ENCODE assay signal across 25 mouse cellular contexts in the genomic region with DNA sequence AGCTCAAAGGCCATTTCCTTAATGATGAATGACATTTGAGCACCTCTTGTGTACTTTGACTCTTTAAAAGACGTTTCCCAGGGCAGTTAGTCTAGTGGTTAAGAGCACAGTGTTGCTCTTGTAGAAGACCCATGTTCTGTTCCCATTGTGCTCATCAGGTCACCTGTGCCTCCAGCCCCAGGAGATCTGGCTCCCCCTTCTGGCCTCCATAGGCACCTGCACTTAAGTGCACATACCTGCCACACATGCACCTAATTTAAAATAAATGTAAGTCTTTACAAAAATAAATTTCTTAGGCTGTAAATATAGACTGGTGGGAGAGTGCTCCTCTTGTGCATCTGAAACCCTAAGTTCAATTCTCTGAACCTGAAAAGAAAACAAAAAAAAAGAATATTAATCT. TPM values are rescaled to one million over a fixed set of nuclear protein-coding genes. Genes with fewer than 3 reads are reported as not detected.
DNase-seq lines count a peak whose midpoint lies in the region; ATAC-seq and TF ChIP-seq lines count a peak whose summit lies in the region.
"Had no signal": no experiment of that assay in that cellular context is flagged by ENCODE, and none has a peak within 500 bp of the region (broad histone marks: within the 10 kb centered on the region; RNA-seq: fewer than 3 reads in every experiment).

No protein-coding gene starts in this region.

- no peaks in the 10 kb centered on the region for H3K27me3 ChIP-seq in midbrain, postnatal 0 days (ENCODE audit: insufficient read depth, low read length)
- H3K27me3 ChIP-seq in midbrain, embryonic 16.5 days (ENCODE audit: control insufficient read depth, insufficient read depth, low read depth, low read length), result no peaks in the 10 kb centered on the region
- H3K27me3 ChIP-seq in splenic B cell, adult 2 months (ENCODE audit: control insufficient read depth, insufficient read depth, low read length, poor library complexity, severe bottlenecking), result no peaks in the 10 kb centered on the region
- no peaks in the 10 kb centered on the region for H3K27me3 ChIP-seq in hindbrain, embryonic 11.5 days (ENCODE audit: control insufficient read depth, insufficient read depth, low read length)
- H3K27me3 ChIP-seq: CH12.LX; embryonic facial prominence, embryonic 12.5 days; forebrain, embryonic 15.5 days; heart, embryonic 13.5 days; hindbrain, embryonic 12.5 days had no signal

- in situ Hi-C loops in ES-E14 (cut with MboI; ENCODE audit: low sequenced_read_pairs in 2 of 2, unreplicated experiment in 2 of 2), result no loop called here

- TF ChIP-seq CTCF in layer of hippocampus, adult 2 months (conservative IDR thresholded peaks at IDR 0.05), result peak; percentile 56
- peak; percentile 25; the same call in 1 of the 2 replicates for TF ChIP-seq CTCF in midbrain, postnatal 0 days (IDR thresholded peaks at IDR 0.05)

- peaks cover 7% of the 10 kb centered on the region; the same call in 1 of the 2 replicates for H3K4me1 ChIP-seq in midbrain, postnatal 0 days (ENCODE audit: insufficient read depth, low read length)
- peaks cover 8% of the 10 kb centered on the region for H3K4me1 ChIP-seq in midbrain, embryonic 16.5 days (ENCODE audit: control insufficient read depth, insufficient read depth, low read length)
- H3K4me1 ChIP-seq in ES-E14 (ENCODE audit: control insufficient read depth in 2 of 2, insufficient read depth in 2 of 2, low read length in 2 of 2, poor library complexity in 1 of 2), result 0 out of 4 replicates have a peak, but pooled peaks cover 0 to 2% of the 10 kb centered on the region in 2 experiments
- no peaks in the 10 kb centered on the region for H3K4me1 ChIP-seq in hindbrain, embryonic 11.5 days (replicated peaks; ENCODE audit: control insufficient read depth, insufficient read depth, low read length)

- H3K36me3 ChIP-seq in midbrain, postnatal 0 days (ENCODE audit: insufficient read depth, low read length), result 0 out of 2 replicates have a peak, but pooled peaks cover 5% of the 10 kb centered on the region
- no peaks in the 10 kb centered on the region for H3K36me3 ChIP-seq in midbrain, embryonic 16.5 days (ENCODE audit: control insufficient read depth, insufficient read depth, low read length)
- H3K36me3 ChIP-seq in ES-E14 (ENCODE audit: control insufficient read depth, insufficient read depth, low read length, poor library complexity, severe bottlenecking), result no peaks in the 10 kb centered on the region
- peaks cover 14% of the 10 kb centered on the region for H3K36me3 ChIP-seq in splenic B cell, adult 2 months (ENCODE audit: control insufficient read depth, insufficient read depth, low read length, poor library complexity, severe bottlenecking)
- H3K36me3 ChIP-seq in hindbrain, embryonic 11.5 days (ENCODE audit: control insufficient read depth, insufficient read depth, low read length), result no peaks in the 10 kb centered on the region
- H3K36me3 ChIP-seq: embryonic facial prominence, embryonic 12.5 days; forebrain, embryonic 15.5 days; heart, embryonic 13.5 days; hindbrain, embryonic 12.5 days had no signal

- DNase-seq in layer of hippocampus, adult 2 months (ENCODE audit: low spot score in 2 of 2), result no peak
- DNase-seq in layer of hippocampus, postnatal 10 days (ENCODE audit: low spot score in 2 of 2), result no peak
- DNase-seq in midbrain, postnatal 0 days (ENCODE audit: low spot score), result no peak
- DNase-seq in ES-E14 (ENCODE audit: low read depth, low spot score), result no peak
- peak; percentile 8 for DNase-seq in splenic B cell, adult 2 months (ENCODE audit: low read depth, low spot score)
- no peak for DNase-seq in hindbrain, embryonic 11.5 days (ENCODE audit: low spot score)
- DNase-seq in cerebellum, adult 11-12 months, result no peak
- DNase-seq: adrenal gland, postnatal 14 days; cerebellum, adult 11 months; cerebellum, adult 9-10 months; cerebellum, postnatal 25 days; heart, postnatal 36 days had no signal

- no peak overlapping the region for H3K27ac ChIP-seq in layer of hippocampus, adult 2 months
- H3K27ac ChIP-seq in midbrain, postnatal 0 days (ENCODE audit: low read depth, low read length), result no peak overlapping the region
- no peak overlapping the region for H3K27ac ChIP-seq in midbrain, embryonic 16.5 days (ENCODE audit: low read length)
- H3K27ac ChIP-seq in ES-E14 (ENCODE audit: insufficient read depth, low read depth, low read length, poor library complexity, severe bottlenecking), result no peak overlapping the region
- no peak overlapping the region for H3K27ac ChIP-seq in hindbrain, embryonic 11.5 days (ENCODE audit: low read depth, low read length)
- H3K27ac ChIP-seq: embryonic facial prominence, embryonic 12.5 days; forebrain, embryonic 15.5 days; heart, embryonic 13.5 days had no signal

- WGBS in midbrain, postnatal 0 days, result 75% methylated on average over 1 of the region's 1 CpGs
- 73% methylated on average over 1 of the region's 1 CpGs for WGBS in midbrain, embryonic 16.5 days
- WGBS in hindbrain, embryonic 11.5 days, result 69% methylated on average over 1 of the region's 1 CpGs

- no peak overlapping the region for H3K4me2 ChIP-seq in midbrain, postnatal 0 days (ENCODE audit: low read depth, low read length, poor library complexity, severe bottlenecking)
- H3K4me2 ChIP-seq in midbrain, embryonic 16.5 days (ENCODE audit: low read length), result no peak overlapping the region
- H3K4me2 ChIP-seq in hindbrain, embryonic 11.5 days (replicated peaks; ENCODE audit: low read depth, low read length), result no peak overlapping the region
- H3K4me2 ChIP-seq: embryonic facial prominence, embryonic 12.5 days; forebrain, embryonic 15.5 days; heart, embryonic 13.5 days; hindbrain, embryonic 12.5 days had no signal

- no peak overlapping the region for H3K4me3 ChIP-seq in layer of hippocampus, adult 2 months
- no peak overlapping the region for H3K4me3 ChIP-seq in midbrain, postnatal 0 days (ENCODE audit: low read depth, low read length)
- H3K4me3 ChIP-seq in midbrain, embryonic 16.5 days (ENCODE audit: low read depth, low read length), result no peak overlapping the region
- H3K4me3 ChIP-seq in ES-E14 (ENCODE audit: insufficient read depth in 1 of 2, low read depth in 1 of 2, low read length in 2 of 2, poor library complexity in 1 of 2, severe bottlenecking in 1 of 2), result no peak overlapping the region
- no peak overlapping the region for H3K4me3 ChIP-seq in hindbrain, embryonic 11.5 days (ENCODE audit: low read depth, low read length)
- H3K4me3 ChIP-seq: embryonic facial prominence, embryonic 12.5 days; forebrain, embryonic 15.5 days; heart, embryonic 13.5 days; hindbrain, embryonic 12.5 days had no signal

- H3K9me3 ChIP-seq in midbrain, postnatal 0 days (ENCODE audit: low read length), result no peaks in the 10 kb centered on the region
- H3K9me3 ChIP-seq in midbrain, embryonic 16.5 days (replicated peaks; ENCODE audit: control insufficient read depth, low read length, poor library complexity, severe bottlenecking), result no peaks in the 10 kb centered on the region
- H3K9me3 ChIP-seq in ES-E14 (ENCODE audit: control insufficient read depth, insufficient read depth, low read depth, low read length), result no peaks in the 10 kb centered on the region
- H3K9me3 ChIP-seq in hindbrain, embryonic 11.5 days (ENCODE audit: control insufficient read depth, low read length), result no peaks in the 10 kb centered on the region
- H3K9me3 ChIP-seq: embryonic facial prominence, embryonic 12.5 days; forebrain, embryonic 15.5 days; heart, embryonic 13.5 days; hindbrain, embryonic 12.5 days had no signal

- no peak for ATAC-seq in midbrain, postnatal 0 days (ENCODE audit: low FRiP score)
- no peak for ATAC-seq in midbrain, embryonic 16.5 days
- no peak for ATAC-seq in hindbrain, embryonic 11.5 days (ENCODE audit: low FRiP score)
- ATAC-seq: activated CD4-positive, CD25-positive, alpha-beta regulatory T cell, adult 4 months; forebrain, embryonic 15.5 days; hindbrain, embryonic 16.5 days; inflammation-experienced regulatory T-cells, adult 6 months had no signal

- no peak overlapping the region for H3K9ac ChIP-seq in midbrain, postnatal 0 days (replicated peaks; ENCODE audit: low read length, poor library complexity, severe bottlenecking)
- no peak overlapping the region for H3K9ac ChIP-seq in midbrain, embryonic 16.5 days (ENCODE audit: low read depth, low read length)
- H3K9ac ChIP-seq in ES-E14 (ENCODE audit: insufficient read depth, low read depth, low read length, poor library complexity, severe bottlenecking), result no peak overlapping the region
- H3K9ac ChIP-seq in hindbrain, embryonic 11.5 days (ENCODE audit: low read depth, low read length), result no peak overlapping the region
- H3K9ac ChIP-seq: embryonic facial prominence, embryonic 12.5 days; forebrain, embryonic 15.5 days; heart, embryonic 13.5 days; hindbrain, embryonic 12.5 days had no signal

TF ChIP-seq in ES-E14, 5 proteins besides CTCF, POLR2A, EP300 and RAD21:
- TF ChIP-seq CHD2 (IDR thresholded peaks at IDR 0.05; ENCODE audit: low read depth, low read length) (no peak), ZC3H11A (IDR thresholded peaks at IDR 0.05; ENCODE audit: borderline replicate concordance, low read depth, low read length) (0 out of 2 replicates have a peak, but pooled peaks have one; percentile 4)

RNA-seq across cellular contexts. Expression of gene Cacng3, which starts 46.5 kb away (rescaled TPM):
- total RNA-seq in layer of hippocampus, adult 2 months (2021), result 10 to 100 TPM; 60.3 to 60.7 TPM
- 10 to 100 TPM; 36.0 to 40.1 TPM for total RNA-seq in layer of hippocampus, postnatal 10 days (2021)
- 20.9 and 29.5 TPM in 2 replicates for total RNA-seq in midbrain, postnatal 0 days (2014; rRNA removed)
- 37.1 and 43.1 TPM in 2 replicates for polyA plus RNA-seq in midbrain, postnatal 0 days (2015; fragmentation: Nextera tagmentation; extraction: Ambion mirVana)
- 28.8 and 30.7 TPM in 2 replicates for polyA plus RNA-seq in midbrain, embryonic 16.5 days (2015; fragmentation: Nextera tagmentation; extraction: Ambion mirVana)
- not detected in 2 replicates for total RNA-seq in ES-E14 (2012; rRNA removed)
- polyA plus RNA-seq in hindbrain, embryonic 11.5 days (2014; fragmentation: Nextera tagmentation; extraction: Ambion mirVana), result 1.9 and 2.1 TPM in 2 replicates
- total RNA-seq: CH12.LX; gastrocnemius, adult 8-10 months; gastrocnemius, postnatal 4 days; heart, adult 8-10 months; heart, postnatal 36 days; MEL had no signal
- polyA plus RNA-seq: activated CD4-positive, CD25-positive, alpha-beta regulatory T cell, adult 4 months; embryonic facial prominence, embryonic 12.5 days; inflammation-experienced regulatory T-cells, adult 6 months had no signal

Comparison
In these comparisons a context has a peak if more than half of its experiments do, and no peak if none do; other contexts are left out.
1. RNA of gene Cacng3, which starts 46.5 kb away (total RNA-seq): 60.3 to 60.7 TPM in layer of hippocampus, adult 2 months, 36.0 to 40.1 TPM in layer of hippocampus, postnatal 10 days and 20.9 to 29.5 TPM in midbrain, postnatal 0 days; not detected in ES-E14; every median in the first group is over 10 times any median in the second.